Mouse (Mus musculus) embryonic facial prominence, embryonic 11.5 days (tissue): ENCODE data around the gene Plxna2. TPM values are rescaled to one million over a fixed set of nuclear protein-coding genes. Genes with fewer than 3 reads are reported as not detected.

Source experiments
- ATAC-seq: fragments of 200-750 bp; cut with Nextera tagmentation; replicated peaks from 2 replicates; pipeline ENCODE4 v1.8.0; 2017; ENCODE audit warnings: low read depth; ENCODE audit not compliant: insufficient number of reproducible peaks, low FRiP score, low TSS enrichment
- DNase-seq: peaks from one replicate; pipeline ENCODE4 v3.0.0-alpha.2; 2015; ENCODE audit warnings: low spot score
- H3K27ac ChIP-seq: fragments of 300-500 bp; sonication (generic); replicated peaks from 2 replicates; pipeline ENCODE4 v1.5.1; 2014; ENCODE audit warnings: mild to moderate bottlenecking, low read depth, low read length, control low read depth
- H3K27me3 ChIP-seq: fragments of 300-500 bp; sonication (generic); 2 replicates; pipeline ENCODE4 v1.6.1; 2014; ENCODE audit warnings: mild to moderate bottlenecking, low read length, moderate library complexity, mixed read lengths; ENCODE audit not compliant: control insufficient read depth, insufficient read depth
- H3K36me3 ChIP-seq: fragments of 300-500 bp; sonication (generic); replicated peaks from 2 replicates; pipeline ENCODE4 v1.6.1; 2014; ENCODE audit warnings: low read depth, mild to moderate bottlenecking, low read length, moderate library complexity, mixed read lengths; ENCODE audit not compliant: control insufficient read depth, insufficient read depth
- H3K4me1 ChIP-seq: fragments of 300-500 bp; sonication (generic); 2 replicates; pipeline ENCODE4 v1.6.1; 2014; ENCODE audit warnings: low read length, mixed read lengths; ENCODE audit not compliant: control insufficient read depth, insufficient read depth
- H3K4me2 ChIP-seq: fragments of 300-500 bp; sonication (generic); 2 replicates; pipeline ENCODE4 v1.6.1; 2014; ENCODE audit warnings: low read depth, mild to moderate bottlenecking, control low read depth, low read length, moderate library complexity
- H3K4me3 ChIP-seq: fragments of 300-500 bp; sonication (generic); 2 replicates; pipeline ENCODE4 v1.5.1; 2014; ENCODE audit warnings: low read depth, low read length, control low read depth
- H3K9ac ChIP-seq: fragments of 300-500 bp; sonication (generic); replicated peaks from 2 replicates; pipeline ENCODE4 v1.6.1; 2014; ENCODE audit warnings: mild to moderate bottlenecking, control low read depth, low read length
- H3K9me3 ChIP-seq: fragments of 300-500 bp; sonication (generic); replicated peaks from 2 replicates; pipeline ENCODE4 v1.6.1; 2016; ENCODE audit warnings: mild to moderate bottlenecking, low read length, inconsistent platforms, mixed read lengths; ENCODE audit not compliant: control insufficient read depth
- WGBS: fragments of 180-500 bp; shearing (Covaris S2); extraction: QIAGEN DNeasy Blood & Tissue Kit; methylation state at CpG from one replicate; pipeline ENCODE4 v1.1.7; 2014; 5-methylcytosine and 5-hydroxymethylcytosine counted together
- polyA plus RNA-seq: library from polyadenylated mRNA; unstranded; fragments of >200 nt; fragmentation: Nextera tagmentation; extraction: Ambion mirVana; gene quantifications from 2 replicates; pipeline ENCODE4 v1.2.1, GENCODE M21; 2014

Plxna2 gene
- polyA plus RNA-seq, 1 experiment from 2014 or later: 8.4 TPM

GRCm38 (mm10) chr1:194836182-194836581 lies 218.2 kb downstream of the Plxna2 start:
- no peaks in the 10 kb centered on the region for H3K9me3 ChIP-seq
- H3K36me3 ChIP-seq: no peaks in the 10 kb centered on the region
- no peak overlapping the region for H3K27ac ChIP-seq
- no peak overlapping the region for H3K9ac ChIP-seq
- no peaks in the 10 kb centered on the region for H3K27me3 ChIP-seq
- DNase-seq (no peak), ATAC-seq (no peak)
- no peak overlapping the region for H3K4me2 ChIP-seq
- H3K4me1 ChIP-seq: no peaks in the 10 kb centered on the region
- 57% methylated on average over 3 of the region's 3 CpGs for WGBS
- H3K4me3 ChIP-seq: no peak overlapping the region

- H3K27me3 ChIP-seq: no peaks in the 10 kb centered on the region
- H3K4me3 ChIP-seq: no peak overlapping the region
- H3K9ac ChIP-seq: no peak overlapping the region
- WGBS: 83% methylated on average over 4 of the region's 4 CpGs
- H3K36me3 ChIP-seq: no peaks in the 10 kb centered on the region
- DNase-seq: no peak
- H3K9me3 ChIP-seq: no peaks in the 10 kb centered on the region
- H3K4me2 ChIP-seq: no peak overlapping the region
- H3K27ac ChIP-seq: no peak overlapping the region
- ATAC-seq: no peak
- no peaks in the 10 kb centered on the region for H3K4me1 ChIP-seq
These were observed 218.7 kb downstream of the Plxna2 start for GRCm38 (mm10) chr1:194836671-194837070.

- no peaks in the 10 kb centered on the region for H3K9me3 ChIP-seq
These were observed 221.4 kb downstream of the Plxna2 start for GRCm38 (mm10) chr1:194839230-194839910.

GRCm38 (mm10) chr1:194843020-194843419 lies 225.0 kb downstream of the Plxna2 start:
- ATAC-seq (no peak), DNase-seq (no peak)
- Histone ChIP-seq H3K4me3 (no peak overlapping the region), H3K27ac (no peak overlapping the region), H3K27me3 (no peaks in the 10 kb centered on the region), H3K9me3 (no peaks in the 10 kb centered on the region), H3K4me2 (no peak overlapping the region), H3K36me3 (no peaks in the 10 kb centered on the region), H3K9ac (no peak overlapping the region), H3K4me1 (no peaks in the 10 kb centered on the region)
- WGBS: 84% methylated on average over 2 of the region's 2 CpGs

More at GRCm38 (mm10) chr1:194839230-194839910, 221.4 kb downstream of the Plxna2 start:
- H3K9ac ChIP-seq: no peak overlapping the region
- no peak overlapping the region for H3K27ac ChIP-seq
- H3K36me3 ChIP-seq: no peaks in the 10 kb centered on the region
- no peak for ATAC-seq
- H3K4me2 ChIP-seq: no peak overlapping the region
- peak; percentile 44 for DNase-seq
- H3K4me3 ChIP-seq: no peak overlapping the region
- no peaks in the 10 kb centered on the region for H3K27me3 ChIP-seq
- WGBS: 45% methylated on average over 1 of the region's 1 CpGs
- no peaks in the 10 kb centered on the region for H3K4me1 ChIP-seq

- no peaks in the 10 kb centered on the region for H3K4me1 ChIP-seq
- WGBS: 90% methylated on average over 4 of the region's 4 CpGs
- H3K9ac ChIP-seq: no peak overlapping the region
- H3K4me2 ChIP-seq: no peak overlapping the region
- no peaks in the 10 kb centered on the region for H3K9me3 ChIP-seq
- H3K4me3 ChIP-seq: no peak overlapping the region
- H3K27ac ChIP-seq: no peak overlapping the region
- no peaks in the 10 kb centered on the region for H3K36me3 ChIP-seq
- DNase-seq: no peak
- H3K27me3 ChIP-seq: no peaks in the 10 kb centered on the region
- no peak for ATAC-seq
These were observed 229.0 kb downstream of the Plxna2 start for GRCm38 (mm10) chr1:194847014-194847413.

- Histone ChIP-seq H3K27me3 (no peaks in the 10 kb centered on the region), H3K36me3 (no peaks in the 10 kb centered on the region), H3K9ac (no peak overlapping the region), H3K4me2 (no peak overlapping the region), H3K27ac (no peak overlapping the region), H3K4me3 (no peak overlapping the region), H3K4me1 (no peaks in the 10 kb centered on the region), H3K9me3 (no peaks in the 10 kb centered on the region)
- no peak for DNase-seq
- WGBS: 77% methylated on average over 4 of the region's 4 CpGs
- ATAC-seq: no peak
These were observed 233.4 kb downstream of the Plxna2 start for GRCm38 (mm10) chr1:194851242-194852064.

- Histone ChIP-seq H3K36me3 (no peaks in the 10 kb centered on the region), H3K4me2 (no peak overlapping the region), H3K4me3 (no peak overlapping the region), H3K9me3 (no peaks in the 10 kb centered on the region), H3K27me3 (no peaks in the 10 kb centered on the region), H3K4me1 (no peaks in the 10 kb centered on the region), H3K9ac (no peak overlapping the region), H3K27ac (no peak overlapping the region)
- 81% methylated on average over 2 of the region's 2 CpGs for WGBS
- no peak for ATAC-seq
- DNase-seq: no peak
These were observed 234.0 kb downstream of the Plxna2 start for GRCm38 (mm10) chr1:194852065-194852358.
